26 mouse cellular contexts compared by ENCODE assay signal in the genomic region with DNA sequence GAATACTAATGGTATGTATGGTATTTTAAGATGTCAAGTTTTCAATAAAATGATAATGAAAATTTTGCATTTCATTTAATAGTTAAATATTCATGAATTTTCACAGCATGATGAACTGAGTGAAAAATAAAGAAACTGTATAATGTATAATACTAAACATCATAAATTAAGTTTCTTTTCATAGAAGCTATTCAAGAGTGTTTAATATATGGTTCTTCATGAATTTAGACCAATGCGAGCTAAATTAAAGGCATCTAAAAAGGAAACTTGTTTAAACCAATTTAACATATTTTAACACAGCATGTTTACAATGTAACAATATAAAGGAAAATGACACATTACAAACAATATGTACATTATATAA.
"Had no signal": no experiment of that assay in that cellular context is flagged by ENCODE, and none has a peak within 500 bp of the region (broad histone marks: within the 10 kb centered on the region; RNA-seq: fewer than 3 reads in every experiment).

No protein-coding gene starts in this region.

- H3K9me3 ChIP-seq: heart, embryonic 10.5 days; heart, embryonic 12.5 days; intestine, embryonic 15.5 days; limb, embryonic 10.5 days; limb, embryonic 12.5 days; liver, embryonic 13.5 days; liver, embryonic 15.5 days had no signal

- H3K4me1 ChIP-seq: heart, embryonic 10.5 days; heart, embryonic 12.5 days; intestine, embryonic 15.5 days; liver, embryonic 13.5 days; liver, embryonic 15.5 days had no signal

- H3K36me3 ChIP-seq: heart, embryonic 10.5 days; heart, embryonic 12.5 days; hindbrain, embryonic 10.5 days; intestine, embryonic 15.5 days; limb, embryonic 10.5 days; limb, embryonic 12.5 days; liver, embryonic 13.5 days; liver, embryonic 15.5 days had no signal

- ATAC-seq: hindbrain, embryonic 16.5 days; inflammation-experienced regulatory T-cells, adult 6 months; intestine, embryonic 15.5 days; intestine, postnatal 0 days had no signal

- H3K9ac ChIP-seq: heart, embryonic 12.5 days; hindbrain, embryonic 14.5 days; intestine, embryonic 15.5 days; limb, embryonic 12.5 days; liver, embryonic 13.5 days; liver, embryonic 15.5 days had no signal

- DNase-seq: gastrocnemius, postnatal 14 days; gastrocnemius, postnatal 36 days; heart, adult 18-20 months; heart, postnatal 10 days; heart, postnatal 4 days; kidney, adult 18-20 months; kidney, adult 8-10 months; kidney, postnatal 10 days; kidney, postnatal 25 days; kidney, postnatal 4 days; liver; liver, embryonic 13.5 days had no signal

- H3K4me2 ChIP-seq: heart, embryonic 12.5 days; hindbrain, embryonic 14.5 days; intestine, embryonic 15.5 days; limb, embryonic 12.5 days; liver, embryonic 11.5 days; liver, embryonic 13.5 days; liver, embryonic 15.5 days had no signal

- H3K27ac ChIP-seq: heart, embryonic 10.5 days; hindbrain, embryonic 10.5 days; hindbrain, embryonic 14.5 days; intestine, embryonic 15.5 days; left cerebral cortex, adult 2 months; limb, embryonic 10.5 days; limb, embryonic 12.5 days; liver, embryonic 13.5 days; liver, embryonic 15.5 days had no signal

- H3K4me3 ChIP-seq: heart, embryonic 10.5 days; heart, embryonic 12.5 days; hindbrain, embryonic 10.5 days; intestine, embryonic 15.5 days; layer of hippocampus, adult 2 months; left cerebral cortex, adult 2 months; limb, embryonic 10.5 days; limb, embryonic 12.5 days; liver, embryonic 13.5 days; liver, embryonic 15.5 days had no signal

- H3K27me3 ChIP-seq: heart, embryonic 12.5 days; intestine, embryonic 15.5 days; limb, embryonic 12.5 days; liver, embryonic 13.5 days; liver, embryonic 15.5 days had no signal
